Mouse (Mus musculus) liver, embryonic 14.5 days (tissue): Measurements from ENCODE around the gene Rnf20. TPM values are rescaled to one million over a fixed set of nuclear protein-coding genes. Genes with fewer than 3 reads are reported as not detected.
"Not testable (repeated sequence)": the region's sequence is repeated elsewhere in the genome, so short reads cannot be mapped to it uniquely, and the experiment has no call there.

Source experiments
- ATAC-seq: fragments of 200-750 bp; cut with Nextera tagmentation; 2 replicates; pipeline ENCODE4 v1.8.0; 2017; ENCODE audit warnings: moderate number of reproducible peaks, mild to moderate bottlenecking, moderate library complexity; ENCODE audit not compliant: insufficient read depth
- DNase-seq, 3 experiments: peaks; one replicate each; pipeline ENCODE4 v3.0.0-alpha.2; 2012 to 2013; ENCODE audit warnings: low read depth in 3 of 3, low spot score in 3 of 3
- H3K27ac ChIP-seq: fragments of 300-500 bp; sonication (generic); 2 replicates; pipeline ENCODE4 v1.5.1; 2014; ENCODE audit warnings: moderate library complexity, mild to moderate bottlenecking, control low read depth, inconsistent platforms
- H3K27me3 ChIP-seq: fragments of 300-500 bp; sonication (generic); 2 replicates; pipeline ENCODE4 v1.6.1; 2014; ENCODE audit warnings: mild to moderate bottlenecking, low read length, moderate library complexity; ENCODE audit not compliant: control insufficient read depth, insufficient read depth
- H3K36me3 ChIP-seq: fragments of 300-500 bp; sonication (generic); replicated peaks from 2 replicates; pipeline ENCODE4 v1.6.1; 2014; ENCODE audit warnings: low read depth; ENCODE audit not compliant: control insufficient read depth, insufficient read depth
- H3K4me1 ChIP-seq, 2 experiments: fragments of 200-500 bp in 1 of 2; fragments of 300-500 bp in 1 of 2; sonication (generic) in 1 of 2; replicated peaks; 2 replicates each; pipeline ENCODE4 v1.6.1; 2012 to 2014; ENCODE audit warnings: antibody characterized with exemption in 1 of 2, inconsistent platforms in 1 of 2, low read length in 1 of 2; ENCODE audit not compliant: control insufficient read depth in 2 of 2, insufficient read depth in 2 of 2
- H3K4me2 ChIP-seq: fragments of 300-500 bp; sonication (generic); 2 replicates; pipeline ENCODE4 v1.6.1; 2014; ENCODE audit warnings: low read depth, mild to moderate bottlenecking, control low read depth, moderate library complexity
- H3K4me3 ChIP-seq, 2 experiments: fragments of 200-500 bp in 1 of 2; fragments of 300-500 bp in 1 of 2; sonication (generic) in 1 of 2; 2 replicates each; pipeline ENCODE4 v1.5.1; 2012 to 2014; ENCODE audit warnings: low read depth in 2 of 2, low read length in 2 of 2, mild to moderate bottlenecking in 2 of 2, control low read depth in 1 of 2, inconsistent platforms in 1 of 2, moderate library complexity in 1 of 2; ENCODE audit not compliant: insufficient read depth in 1 of 2
- H3K9ac ChIP-seq: fragments of 300-500 bp; sonication (generic); replicated peaks from 2 replicates; pipeline ENCODE4 v1.6.1; 2014; ENCODE audit warnings: mild to moderate bottlenecking, control low read depth, moderate library complexity
- H3K9me3 ChIP-seq: fragments of 300-500 bp; sonication (generic); 2 replicates; pipeline ENCODE4 v1.6.1; 2016; ENCODE audit warnings: low read length, mixed read lengths; ENCODE audit not compliant: control insufficient read depth
- CTCF ChIP-seq: IDR thresholded peaks from 2 replicates; pipeline ENCODE4 v1.5.1; 2016; ENCODE audit warnings: antibody characterized with exemption, low read depth, control low read depth
- EP300 ChIP-seq: IDR thresholded peaks from 2 replicates; pipeline ENCODE4 v1.6.1; 2016; ENCODE audit warnings: antibody characterized with exemption, low read depth
- WGBS: fragments of 180-500 bp; shearing (Covaris S2); extraction: QIAGEN DNeasy Blood & Tissue Kit; methylation state at CpG from one replicate; pipeline ENCODE4 v1.1.7; 2014; ENCODE audit not compliant: insufficient replicate concordance; 5-methylcytosine and 5-hydroxymethylcytosine counted together
- polyA plus RNA-seq, 2 experiments: library from polyadenylated mRNA; depleted of rRNA in 1 of 2; stranded (reverse) in 1 of 2; unstranded in 1 of 2; fragments of >200 nt; fragmentation: Nextera tagmentation in 1 of 2; extraction: Ambion mirVana in 1 of 2; gene quantifications; 2 replicates each; pipeline versions ENCODE4 v1.2.1 to v1.2.3; 2012 to 2014

Rnf20 gene
- polyA plus RNA-seq, 2 experiments: 14.5 to 15.7 TPM

DNA sequence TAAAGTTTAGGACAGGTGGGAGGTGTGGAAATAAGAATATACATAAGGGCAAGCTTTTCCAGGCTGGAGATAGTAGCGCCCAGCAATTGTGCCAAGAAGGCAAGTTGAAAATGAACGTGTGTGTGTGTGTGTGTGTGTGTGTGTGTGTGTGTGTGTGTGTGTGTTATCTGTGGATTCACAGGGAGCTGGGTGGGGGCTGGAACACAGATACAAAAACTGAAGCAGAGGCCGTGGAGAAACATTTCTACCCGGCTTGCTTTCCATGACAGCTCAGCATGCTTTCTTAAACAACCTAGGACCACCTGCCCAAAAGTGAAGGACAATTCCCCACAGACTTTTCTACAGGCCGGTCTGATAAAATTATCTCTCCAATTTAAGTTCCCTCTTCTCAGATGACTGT is 27.2 kb upstream of the Rnf20 start:
- no peak overlapping the region for H3K4me2 ChIP-seq
- ATAC-seq: 0 out of 2 replicates have a peak, but pooled peaks have one; percentile 39
- DNase-seq: no peak

DNA sequence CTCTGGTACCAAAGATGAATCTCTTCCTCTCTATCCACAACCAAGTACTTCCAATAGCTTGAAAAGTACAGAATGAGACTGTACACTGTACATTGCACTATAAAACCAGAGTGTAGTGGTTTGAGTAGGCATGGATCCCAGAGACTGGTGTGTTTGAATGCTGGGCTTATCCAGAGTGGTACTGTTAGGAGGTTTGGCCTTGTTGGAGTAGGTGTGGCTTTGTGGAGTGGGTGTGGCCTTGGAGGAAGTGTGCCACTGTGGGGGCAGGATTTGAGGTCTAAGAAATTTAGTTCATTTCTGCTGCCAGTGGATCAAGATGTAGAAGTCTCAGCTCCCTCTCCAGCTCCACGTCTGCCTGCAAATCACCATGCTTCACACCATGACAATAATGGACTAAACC is 26.3 kb upstream of the Rnf20 start:
- peaks cover 0 to 6% of the 10 kb centered on the region in 2 experiments; a peak in 2 of 4 replicates for H3K4me1 ChIP-seq
- TF ChIP-seq CTCF: no peak
- no peak for TF ChIP-seq EP300
- H3K9ac ChIP-seq: no peak overlapping the region
- WGBS: 59% methylated on average over 1 of the region's 1 CpGs
- no peaks in the 10 kb centered on the region for H3K27me3 ChIP-seq
- ATAC-seq (0 out of 2 replicates have a peak, but pooled peaks have one; percentile 33), DNase-seq (no peak)
- no peaks in the 10 kb centered on the region for H3K36me3 ChIP-seq
- H3K9me3 ChIP-seq: no peaks in the 10 kb centered on the region
- H3K4me3 ChIP-seq: no peak overlapping the region
- H3K27ac ChIP-seq: no peak overlapping the region
- H3K4me2 ChIP-seq: no peak overlapping the region

More for the DNA sequence above, 27.2 kb upstream of the Rnf20 start:
- peaks cover 0 to 6% of the 10 kb centered on the region in 2 experiments; a peak in 2 of 4 replicates for H3K4me1 ChIP-seq
- no peaks in the 10 kb centered on the region for H3K9me3 ChIP-seq
- H3K9ac ChIP-seq: no peak overlapping the region
- no peak overlapping the region for H3K4me3 ChIP-seq
- no peaks in the 10 kb centered on the region for H3K27me3 ChIP-seq
- H3K27ac ChIP-seq: no peak overlapping the region
- TF ChIP-seq EP300: no peak
- TF ChIP-seq CTCF: no peak
- WGBS: 37% methylated on average over 5 of the region's 5 CpGs
- no peaks in the 10 kb centered on the region for H3K36me3 ChIP-seq

DNA sequence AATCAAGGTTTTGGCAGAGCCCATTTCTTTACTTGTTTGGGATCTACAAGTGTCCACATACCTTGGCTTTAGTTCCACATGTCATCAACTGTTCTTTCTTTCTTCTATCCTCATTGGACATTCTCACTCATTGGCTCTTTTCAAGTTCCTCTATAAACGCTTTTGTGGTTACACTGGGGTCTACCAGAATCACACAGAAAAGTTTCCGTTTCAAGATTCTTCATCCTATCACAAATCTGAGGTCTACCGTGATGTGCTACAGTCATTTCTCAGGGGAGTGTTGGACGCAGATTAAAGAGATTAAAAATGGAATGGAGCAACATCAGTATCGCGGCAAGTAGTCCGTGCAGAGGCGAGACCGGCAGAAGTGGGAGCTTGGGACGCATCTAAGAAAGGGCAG is 14.9 kb upstream of the Rnf20 start:
- Histone ChIP-seq H3K9me3 (no peaks in the 10 kb centered on the region), H3K36me3 (no peaks in the 10 kb centered on the region), H3K9ac (no peak overlapping the region), H3K4me2 (no peak overlapping the region), H3K27me3 (no peaks in the 10 kb centered on the region), H3K4me3 (no peak overlapping the region), H3K4me1 (no peaks in the 10 kb centered on the region), H3K27ac (no peak overlapping the region)
- ATAC-seq (no peak), DNase-seq (no peak)
- TF ChIP-seq EP300 (no peak), CTCF (no peak)
- 52% methylated on average over 10 of the region's 10 CpGs for WGBS

DNA sequence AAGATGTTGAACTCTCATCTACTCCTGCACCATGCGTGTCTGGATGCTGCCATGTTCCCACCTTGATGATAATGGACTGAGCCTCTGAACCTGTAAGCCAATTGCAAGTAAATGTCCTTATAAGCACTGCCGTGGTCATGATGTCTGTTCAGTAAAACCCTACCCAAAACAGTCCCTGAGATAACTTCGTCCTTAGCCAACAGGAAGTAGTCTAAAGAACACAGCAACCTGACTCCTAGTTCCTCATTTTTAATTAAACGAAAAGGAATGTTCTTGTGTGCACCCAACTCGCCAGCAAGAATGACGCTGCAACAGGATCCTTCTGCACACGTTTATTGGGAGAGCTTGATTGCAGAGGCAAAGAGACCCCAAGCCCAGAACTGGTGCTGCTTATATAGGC is 11.9 kb upstream of the Rnf20 start:
- not testable (repeated sequence) for H3K4me3 ChIP-seq, H3K4me2 ChIP-seq, H3K36me3 ChIP-seq, H3K9me3 ChIP-seq, H3K9ac ChIP-seq, H3K4me1 ChIP-seq, H3K27ac ChIP-seq, ATAC-seq, H3K27me3 ChIP-seq, DNase-seq
- WGBS: 48% methylated on average over 7 of the region's 7 CpGs

DNA sequence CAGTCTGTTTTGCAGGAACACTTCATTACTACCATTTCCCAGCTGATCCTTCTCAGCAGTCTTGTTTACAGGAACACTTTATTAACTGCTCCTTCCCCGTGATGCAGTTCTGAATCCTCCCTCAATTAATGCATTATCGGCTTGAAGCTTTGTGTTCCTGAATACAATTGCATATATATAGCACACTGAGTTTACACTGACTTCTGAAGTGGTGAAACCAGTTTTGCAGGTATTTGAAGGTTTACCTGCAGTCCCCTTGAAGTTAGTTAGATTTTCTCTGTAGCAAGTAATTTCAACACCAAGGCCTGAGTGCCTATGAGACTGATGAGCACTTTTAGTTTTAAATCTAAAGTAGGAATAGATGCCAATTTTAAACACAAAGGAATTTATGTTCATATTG is 9.5 kb upstream of the Rnf20 start:
- TF ChIP-seq EP300 (no peak), CTCF (no peak)
- H3K9me3 ChIP-seq: no peaks in the 10 kb centered on the region

More for the DNA sequence above, 9.5 kb upstream of the Rnf20 start:
- no peak overlapping the region for H3K9ac ChIP-seq
- 73% methylated on average over 2 of the region's 2 CpGs for WGBS
- H3K36me3 ChIP-seq: no peaks in the 10 kb centered on the region
- H3K4me2 ChIP-seq: no peak overlapping the region
- H3K27me3 ChIP-seq: no peaks in the 10 kb centered on the region
- DNase-seq: no peak
- peaks cover 0 to 4% of the 10 kb centered on the region in 2 experiments; a peak in 1 of 4 replicates for H3K4me1 ChIP-seq
- ATAC-seq: no peak
- H3K4me3 ChIP-seq: no peak overlapping the region
- H3K27ac ChIP-seq: no peak overlapping the region
